Mouse (Mus musculus): ENCODE data around the gene Arl10.
A peak's percentile ranks its signal among the peaks of the same experiment; 100 is the strongest.
"Not testable (repeated sequence)": the region's sequence is repeated elsewhere in the genome, so short reads cannot be mapped to it uniquely, and the experiment has no call there.

The Arl10 gene

DNA sequence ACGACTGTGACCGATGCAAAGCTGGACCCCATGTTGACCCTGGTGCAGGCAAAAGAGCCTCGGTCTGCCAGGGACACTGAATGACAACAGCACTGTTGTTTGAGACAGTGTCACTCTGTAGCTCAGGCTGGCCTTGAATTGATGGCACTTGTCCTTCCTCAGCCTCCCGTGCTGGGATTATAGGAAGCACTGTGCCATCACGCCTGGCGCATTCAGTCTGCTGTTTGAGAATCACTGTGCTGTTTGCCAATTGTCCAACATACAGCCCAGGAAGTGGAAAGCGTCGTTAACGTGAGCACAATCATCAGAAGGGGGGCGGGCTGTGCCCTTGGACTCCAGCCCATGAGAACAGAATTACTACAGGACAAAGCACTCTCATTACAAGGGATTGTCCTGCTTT lies 7.3 kb downstream of the Arl10 start:
- DNase-seq (ENCODE audit: low read depth, low spot score), result no peak

DNA sequence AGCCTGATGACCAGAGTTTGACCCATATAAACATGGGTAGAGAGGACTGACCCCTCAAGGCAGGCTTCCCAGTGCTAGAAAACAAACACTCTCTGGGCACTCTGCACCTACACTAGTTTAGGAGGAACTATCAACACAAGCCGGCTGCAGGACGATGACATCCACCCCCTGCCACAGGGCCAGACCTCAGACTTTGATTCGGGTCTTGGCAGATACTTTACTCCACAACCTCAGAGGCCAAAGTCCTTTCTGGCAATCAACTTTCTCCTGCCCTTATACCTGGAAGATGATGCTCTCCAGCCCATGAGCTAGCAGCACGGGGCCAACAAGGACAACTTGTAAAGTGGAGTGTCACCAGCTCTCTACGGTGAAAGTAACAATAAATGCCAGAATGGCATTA lies 8.0 kb downstream of the Arl10 start:
- DNase-seq (ENCODE audit: low read depth, low spot score), result no peak

DNA sequence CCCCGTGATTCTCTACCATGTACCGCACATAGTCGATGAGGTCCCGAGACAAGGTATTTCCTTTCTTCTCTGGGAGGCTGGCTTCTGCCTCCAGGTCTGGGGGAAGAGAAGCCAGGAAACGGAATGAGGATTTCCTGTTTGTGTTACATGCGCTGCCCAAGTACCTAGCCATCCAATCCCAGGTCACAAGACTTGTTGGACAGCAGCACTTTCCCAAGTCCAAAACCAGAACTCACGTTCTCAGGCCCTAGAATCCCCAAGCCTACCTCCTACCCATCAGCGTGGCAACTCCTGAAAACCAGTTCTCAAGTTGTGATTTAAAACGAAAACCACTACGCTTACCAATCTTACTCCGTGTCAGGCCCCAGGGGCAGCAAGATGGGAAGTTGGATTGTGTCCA lies 11.0 kb downstream of the Arl10 start:
- DNase-seq (ENCODE audit: low read depth, low spot score), result no peak

DNA sequence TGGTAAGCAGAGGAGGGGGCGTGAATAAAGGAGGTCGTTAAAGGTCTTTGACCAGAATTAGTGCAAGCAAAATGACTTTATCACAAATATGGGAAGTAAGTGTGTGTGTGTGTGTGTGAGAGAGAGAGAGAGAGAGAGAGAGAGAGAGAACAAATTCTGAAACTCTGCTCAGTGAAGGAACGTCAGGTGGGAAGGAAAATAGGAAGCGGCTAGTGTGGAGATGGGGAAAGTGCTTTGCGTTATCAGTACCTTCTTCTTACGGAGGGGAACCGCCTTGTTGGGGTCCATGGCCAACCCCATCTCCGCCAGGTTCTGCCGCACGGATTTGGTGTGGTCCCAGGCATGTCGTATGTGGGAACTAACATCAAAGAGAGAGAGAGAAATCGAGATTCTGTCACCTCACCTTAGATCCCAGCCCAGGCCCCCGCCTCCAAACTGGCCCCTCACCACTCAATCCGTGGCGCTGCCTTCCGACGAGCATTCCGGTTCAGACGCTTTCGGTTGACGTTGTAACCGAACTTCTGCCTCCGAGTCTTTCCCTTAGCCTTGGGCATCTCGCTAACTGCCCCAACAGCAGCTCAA lies 14.7 kb downstream of the Arl10 start:
- DNase-seq (ENCODE audit: low read depth, low spot score), result no peak

DNA sequence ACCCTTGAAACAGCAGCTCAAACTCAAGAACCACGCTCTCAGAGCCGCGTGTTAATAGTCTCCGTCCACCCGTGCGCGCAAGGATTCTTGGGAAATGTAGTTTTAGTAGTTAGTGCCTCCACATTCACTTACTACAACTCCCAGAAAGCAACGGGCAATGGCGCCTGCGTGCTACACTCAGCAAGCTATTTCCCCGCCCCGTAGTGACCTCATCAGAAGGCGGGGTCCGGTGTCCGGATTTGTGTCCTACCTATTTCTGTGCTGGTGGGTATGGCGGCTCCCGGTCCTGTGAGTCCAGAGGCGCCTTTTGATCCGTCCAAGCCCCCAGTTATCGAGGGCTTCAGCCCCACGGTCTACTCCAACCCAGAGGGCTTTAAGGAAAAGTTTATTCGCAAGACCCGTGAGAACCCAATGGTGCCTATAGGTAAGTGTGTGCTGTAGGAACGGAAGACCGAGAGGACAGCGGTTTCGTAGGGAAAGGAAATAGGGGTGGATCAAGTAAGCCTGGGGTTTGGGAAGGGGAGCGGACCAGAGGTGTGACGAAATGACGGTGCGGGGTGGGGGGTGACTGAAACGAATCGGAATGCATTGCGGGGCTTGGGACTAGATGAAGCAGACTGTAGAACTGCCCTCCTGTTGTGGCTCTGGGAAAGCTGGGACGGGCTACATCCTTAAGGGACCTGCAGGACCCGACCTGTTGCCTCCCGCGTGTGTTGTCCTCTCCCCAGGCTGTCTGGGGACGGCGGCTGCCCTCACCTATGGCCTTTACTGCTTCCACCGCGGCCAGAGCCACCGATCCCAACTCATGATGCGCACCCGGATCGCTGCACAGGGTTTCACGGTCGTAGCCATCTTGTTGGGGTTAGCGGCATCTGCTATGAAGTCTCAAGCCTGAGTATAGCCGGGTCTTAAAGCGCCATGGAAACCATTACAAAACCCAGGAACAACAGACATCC lies 15.5 kb downstream of the Arl10 start, which contains the start of the genes Nop16 and Higd2a:
Nop16 (minus strand) TSS at position 95 of the 956 bp plus-strand sequence.
Higd2a (plus strand) TSS at position 212 of the 956 bp plus-strand sequence.
- peak; percentile 97 for DNase-seq (ENCODE audit: low read depth, low spot score)

DNA sequence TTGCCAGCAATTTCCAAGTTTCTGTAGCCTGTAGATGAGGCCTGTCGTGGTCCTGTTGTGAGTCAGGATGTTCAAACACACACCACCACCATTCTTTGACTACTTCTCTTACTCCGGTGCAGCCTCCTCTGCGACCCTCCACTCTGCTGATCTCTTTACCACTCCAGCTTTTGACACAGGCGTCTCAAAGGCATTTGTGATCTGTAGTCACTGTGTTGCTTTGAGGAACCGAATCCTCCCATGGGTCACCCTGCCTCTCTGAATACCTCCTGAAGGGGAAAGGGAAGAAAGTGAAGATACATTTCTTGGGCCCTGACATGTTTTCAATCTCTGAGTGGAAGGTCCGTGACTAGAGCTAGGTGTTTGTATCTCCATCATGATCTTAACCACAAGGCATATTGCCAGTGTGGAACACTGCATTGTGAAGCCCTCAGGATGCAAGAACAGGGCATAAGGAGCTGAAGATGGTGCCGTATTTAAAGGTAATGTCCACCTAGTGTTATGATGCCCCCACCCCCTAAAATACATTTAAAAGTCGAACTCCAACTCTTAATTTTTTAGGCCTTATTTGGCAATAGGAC lies 17.1 kb downstream of the Arl10 start:
- DNase-seq (ENCODE audit: low read depth, low spot score), result no peak

DNA sequence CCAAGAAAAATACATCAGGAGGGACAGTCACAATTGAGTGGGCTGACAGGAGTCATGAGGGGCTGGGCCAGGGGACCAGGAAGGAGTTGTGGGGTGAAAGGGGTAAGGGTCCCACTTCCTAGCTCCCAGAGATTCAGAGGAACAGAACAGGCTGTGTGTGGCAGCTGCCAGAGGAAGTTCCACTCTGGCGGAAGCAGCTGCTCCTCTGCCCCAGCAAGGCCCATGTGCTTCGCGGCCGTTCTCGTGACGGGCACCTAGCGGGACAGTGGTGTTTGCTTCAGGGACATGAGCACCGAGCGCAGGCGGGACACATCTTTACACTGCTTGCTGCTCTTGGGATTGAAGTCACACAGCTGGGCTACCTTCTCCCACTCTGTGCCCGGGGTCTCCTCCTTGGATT lies 18.8 kb downstream of the Arl10 start:
- DNase-seq (ENCODE audit: low read depth, low spot score), result no peak

DNA sequence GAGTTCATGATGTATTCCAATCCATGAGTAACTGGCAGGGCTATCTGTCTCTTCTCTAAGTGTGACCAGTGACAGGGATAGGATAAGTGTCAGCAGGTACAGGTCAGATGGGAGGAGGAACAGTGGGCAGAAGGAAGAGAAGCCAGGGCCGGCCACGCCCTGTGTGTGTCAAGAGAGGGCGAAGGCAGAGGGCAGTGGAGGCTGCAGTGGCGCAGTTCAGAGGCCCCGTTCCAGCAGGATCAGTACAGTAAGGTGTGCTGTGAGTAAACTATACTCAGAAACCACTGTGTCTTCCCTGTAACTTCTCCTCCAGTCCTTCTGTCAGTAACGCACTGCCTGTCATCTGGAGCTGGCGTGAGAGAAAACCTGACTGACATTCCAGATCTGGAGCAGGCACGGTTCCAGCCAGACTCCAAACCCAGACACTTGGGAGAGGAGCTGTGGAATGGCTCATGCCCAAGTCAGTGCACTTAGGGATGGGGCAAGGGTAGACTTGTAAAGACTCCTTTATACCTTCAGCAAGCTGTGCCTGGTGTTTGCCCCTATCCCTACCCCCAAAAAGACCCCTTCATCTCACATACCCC lies 21.4 kb downstream of the Arl10 start:
- DNase-seq (ENCODE audit: low read depth, low spot score), result no peak

DNA sequence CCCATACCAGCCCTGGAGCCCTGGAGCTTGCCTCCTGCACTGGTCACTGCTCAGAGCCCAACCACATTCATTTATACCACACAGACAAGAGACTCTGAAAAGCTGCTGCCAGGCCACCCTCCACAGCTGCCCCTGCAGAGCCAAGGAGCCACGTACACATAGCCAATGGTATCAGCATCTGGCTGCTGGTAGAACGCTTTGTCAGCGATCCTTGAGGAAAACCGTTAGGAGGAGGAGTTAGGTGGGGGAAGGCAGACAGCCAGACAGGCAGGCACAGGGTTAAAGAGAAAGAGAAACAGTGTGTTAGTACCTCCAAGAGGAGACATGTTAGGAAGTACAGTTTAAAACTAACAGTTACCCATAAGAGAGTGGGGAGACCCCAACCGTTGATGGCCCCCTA lies 22.1 kb downstream of the Arl10 start:
- DNase-seq (ENCODE audit: low read depth, low spot score), result no peak

DNA sequence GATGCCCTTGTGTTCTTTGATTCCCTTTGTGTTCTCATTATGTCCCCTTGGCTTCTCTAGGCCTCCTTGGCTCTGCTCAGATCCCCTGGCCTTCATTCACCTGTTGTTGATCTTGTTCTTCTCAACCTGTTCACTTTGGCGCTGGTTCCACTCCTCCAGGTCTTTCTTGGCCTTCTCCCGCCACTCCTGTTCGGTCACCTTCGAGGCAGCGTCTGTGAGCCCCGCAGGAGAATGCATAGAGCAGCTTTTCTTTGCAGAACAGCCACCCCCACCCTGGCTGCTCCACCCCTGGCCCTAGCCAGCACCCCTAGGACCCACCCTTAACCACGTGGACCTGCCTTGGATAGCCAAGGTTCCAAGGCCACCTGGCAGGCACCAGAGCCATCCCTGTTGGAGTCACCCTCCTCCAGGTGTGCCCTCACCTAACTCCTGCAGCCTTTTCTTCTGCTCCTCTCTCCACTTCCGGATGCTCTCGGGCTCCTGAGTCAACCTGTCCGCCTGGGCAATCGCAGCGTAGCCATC lies 23.9 kb downstream of the Arl10 start:
- DNase-seq (ENCODE audit: low read depth, low spot score), result no peak

DNA sequence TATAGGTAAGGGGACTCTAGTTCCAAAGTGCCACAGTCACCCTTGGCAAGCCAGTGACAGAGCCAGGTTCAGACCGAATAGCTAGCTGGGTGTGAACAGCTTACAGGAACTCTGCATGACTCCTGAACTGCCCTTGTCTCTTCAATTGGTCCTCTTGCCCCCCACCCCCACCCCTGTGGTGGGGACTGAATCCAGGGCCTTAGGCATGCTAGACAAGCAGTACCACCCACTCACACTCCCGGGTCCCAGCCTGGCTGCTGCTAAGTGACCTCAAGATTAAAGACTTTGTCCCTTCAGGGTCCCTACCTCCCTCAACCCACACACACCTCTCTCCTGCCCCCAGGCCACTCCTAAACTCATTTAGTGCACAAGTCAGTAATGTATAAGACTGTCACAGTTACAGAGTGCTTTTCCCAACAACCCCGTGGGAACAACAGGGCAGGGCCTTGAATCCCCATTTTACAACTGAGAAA lies 27.9 kb downstream of the Arl10 start:
- DNase-seq (ENCODE audit: low read depth, low spot score), result no peak

DNA sequence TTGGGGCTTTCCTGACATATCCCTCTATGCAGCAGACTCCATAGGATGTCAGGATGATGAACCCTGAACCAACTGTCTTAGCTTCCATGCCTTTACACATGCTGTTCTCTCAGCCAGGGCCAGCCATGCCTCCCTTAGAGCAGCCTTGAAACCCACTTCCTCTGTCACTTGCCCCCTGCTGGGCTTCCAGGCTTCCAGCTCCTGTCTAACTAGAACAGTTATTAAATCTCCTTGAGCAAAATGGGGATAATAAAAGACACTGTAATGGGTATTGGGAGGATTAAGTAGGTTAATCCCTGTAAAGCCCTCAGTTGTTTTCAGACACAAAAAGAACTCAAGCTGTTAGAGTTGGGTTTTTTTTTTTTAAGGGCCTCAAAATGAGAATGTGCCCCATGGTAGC lies 28.7 kb downstream of the Arl10 start:
- no peak for DNase-seq (ENCODE audit: low read depth, low spot score)

DNA sequence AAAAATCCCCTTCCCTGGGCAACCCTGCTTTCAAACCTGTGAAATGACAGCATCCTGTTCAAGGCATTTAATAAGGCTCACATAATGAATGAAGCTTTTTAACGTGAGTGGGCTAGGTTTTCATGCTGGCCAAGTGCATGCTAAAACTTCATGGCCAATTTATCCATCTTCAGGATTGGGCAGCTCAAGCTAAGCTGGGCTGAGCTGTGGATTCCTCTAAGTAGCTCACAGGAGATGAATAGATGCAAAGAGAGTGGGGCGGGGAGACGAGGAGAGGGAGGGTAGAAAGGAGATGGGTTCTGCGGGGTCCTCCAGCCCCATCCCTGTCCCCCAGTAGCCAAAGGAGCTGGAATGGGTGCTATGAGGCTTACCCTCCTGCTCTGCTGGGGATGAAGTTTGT lies 29.4 kb downstream of the Arl10 start:
- no peak for DNase-seq (ENCODE audit: low read depth, low spot score)

DNA sequence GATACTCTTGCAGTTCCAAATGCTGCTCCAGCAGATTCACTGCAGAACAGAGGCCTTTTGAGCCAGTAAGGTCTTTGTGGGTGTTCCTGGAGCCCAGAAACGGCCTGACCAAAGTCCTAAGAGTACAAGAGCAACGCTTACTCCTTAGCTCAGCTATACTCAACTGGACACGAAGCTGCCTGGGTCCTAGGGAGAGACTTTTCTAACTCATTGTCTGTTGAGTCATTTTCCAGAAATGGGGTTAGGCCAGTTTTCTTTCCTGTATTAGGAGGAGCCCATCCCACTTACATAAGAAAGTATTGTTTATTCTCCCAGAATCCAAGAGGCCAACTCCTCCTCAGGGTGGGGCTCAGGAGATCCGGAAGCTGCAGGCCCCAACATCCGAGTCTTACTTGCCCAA lies 30.6 kb downstream of the Arl10 start:
- DNase-seq (ENCODE audit: low read depth, low spot score), result no peak

DNA sequence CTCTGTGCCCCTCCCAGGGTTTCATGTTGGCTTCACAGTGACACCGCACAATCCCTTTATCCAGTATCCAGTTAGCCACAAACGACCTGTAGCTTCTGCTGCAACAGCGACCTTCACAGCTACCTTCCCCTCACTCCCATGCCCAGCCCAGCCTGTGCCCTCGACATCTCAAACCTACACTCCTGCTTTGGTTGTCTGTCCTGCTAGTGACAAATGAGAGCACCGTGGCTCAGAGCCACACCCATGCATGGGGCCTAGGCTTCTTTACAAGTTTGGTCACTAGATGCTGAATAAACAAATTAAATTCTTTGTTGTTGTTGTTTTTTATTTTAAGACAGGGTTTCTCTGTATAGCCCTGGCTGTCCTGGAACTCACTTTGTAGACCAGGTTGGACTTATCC lies 32.4 kb downstream of the Arl10 start:
- no peak for DNase-seq (ENCODE audit: low read depth, low spot score)

DNA sequence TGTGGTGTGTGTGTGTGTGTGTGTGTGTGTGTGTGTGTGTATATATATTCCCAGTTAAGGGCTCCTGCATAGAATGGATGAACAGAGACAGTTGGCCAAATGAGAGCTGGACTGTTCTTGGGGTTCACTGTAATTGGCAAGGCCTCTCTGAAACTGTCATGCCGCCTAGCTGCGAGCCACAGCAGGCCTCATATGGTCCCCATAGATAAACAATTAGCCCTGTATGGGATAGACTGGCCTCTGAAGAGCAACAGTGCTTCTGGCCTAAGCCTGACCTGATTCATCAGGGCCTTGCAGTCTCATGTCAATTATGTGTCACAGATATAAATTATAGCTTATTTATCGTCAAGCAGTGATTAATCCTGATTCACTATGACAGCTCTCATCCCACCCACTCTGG lies 33.2 kb downstream of the Arl10 start:
- no peak for DNase-seq (ENCODE audit: low read depth, low spot score)

DNA sequence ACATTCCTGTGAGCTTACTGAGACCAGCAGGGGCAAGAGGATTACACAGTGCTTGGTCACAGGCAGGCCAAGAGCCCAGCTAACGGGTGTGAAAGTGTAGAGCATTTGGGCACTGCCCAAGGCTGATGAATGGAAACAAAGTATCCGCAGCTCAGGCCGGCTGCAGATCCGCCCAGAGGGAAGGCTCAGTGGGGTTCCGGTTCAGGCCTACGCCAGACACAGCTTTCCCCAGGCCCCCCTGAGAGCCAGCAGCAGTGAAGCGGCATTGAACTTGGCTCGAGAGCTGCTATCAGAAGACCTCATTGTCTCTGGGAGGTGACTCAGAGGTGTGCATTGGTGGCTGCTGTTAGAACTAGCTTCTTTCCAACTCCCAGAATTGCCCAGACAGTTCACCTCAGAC lies 33.9 kb downstream of the Arl10 start:
- no peak for DNase-seq (ENCODE audit: low read depth, low spot score)

DNA sequence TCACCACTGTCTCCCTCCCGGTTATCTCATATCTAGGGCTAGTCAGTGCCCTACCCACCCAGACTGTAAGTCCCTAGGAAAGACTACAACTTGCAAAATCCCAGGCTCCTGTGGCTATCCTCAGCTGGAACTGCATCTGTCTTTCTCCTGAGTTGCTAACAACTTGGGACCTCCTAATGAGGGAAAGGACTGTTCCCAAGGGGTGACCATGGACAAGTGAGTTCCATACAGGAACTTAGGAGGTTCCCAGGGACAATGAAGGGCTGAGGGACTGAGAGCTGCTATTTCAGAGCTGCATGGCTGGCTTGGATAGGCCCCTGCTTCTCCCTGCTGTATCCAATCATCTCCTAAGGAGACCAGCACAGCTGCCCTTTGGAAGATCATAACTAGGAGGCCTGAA lies 34.5 kb downstream of the Arl10 start:
- no peak for DNase-seq (ENCODE audit: low read depth, low spot score)

DNA sequence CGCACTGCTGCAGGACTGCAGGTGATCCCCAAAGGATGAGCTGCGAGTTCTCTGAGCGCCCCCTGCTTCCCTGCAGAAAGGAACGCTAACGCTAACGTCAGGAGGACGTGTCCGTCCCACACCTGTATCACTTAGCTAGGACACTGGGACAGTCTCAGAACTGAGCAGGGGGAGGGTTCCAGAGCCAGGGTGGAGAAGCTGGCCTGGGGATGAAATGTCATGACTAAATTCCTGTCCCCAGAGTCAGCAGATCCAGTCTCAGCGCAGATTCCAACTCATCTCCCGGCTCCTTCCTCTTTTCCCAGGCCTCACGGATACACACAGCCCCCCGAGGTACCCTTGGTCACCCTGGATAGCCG lies 35.8 kb downstream of the Arl10 start:
- no peak for DNase-seq (ENCODE audit: low read depth, low spot score)

DNA sequence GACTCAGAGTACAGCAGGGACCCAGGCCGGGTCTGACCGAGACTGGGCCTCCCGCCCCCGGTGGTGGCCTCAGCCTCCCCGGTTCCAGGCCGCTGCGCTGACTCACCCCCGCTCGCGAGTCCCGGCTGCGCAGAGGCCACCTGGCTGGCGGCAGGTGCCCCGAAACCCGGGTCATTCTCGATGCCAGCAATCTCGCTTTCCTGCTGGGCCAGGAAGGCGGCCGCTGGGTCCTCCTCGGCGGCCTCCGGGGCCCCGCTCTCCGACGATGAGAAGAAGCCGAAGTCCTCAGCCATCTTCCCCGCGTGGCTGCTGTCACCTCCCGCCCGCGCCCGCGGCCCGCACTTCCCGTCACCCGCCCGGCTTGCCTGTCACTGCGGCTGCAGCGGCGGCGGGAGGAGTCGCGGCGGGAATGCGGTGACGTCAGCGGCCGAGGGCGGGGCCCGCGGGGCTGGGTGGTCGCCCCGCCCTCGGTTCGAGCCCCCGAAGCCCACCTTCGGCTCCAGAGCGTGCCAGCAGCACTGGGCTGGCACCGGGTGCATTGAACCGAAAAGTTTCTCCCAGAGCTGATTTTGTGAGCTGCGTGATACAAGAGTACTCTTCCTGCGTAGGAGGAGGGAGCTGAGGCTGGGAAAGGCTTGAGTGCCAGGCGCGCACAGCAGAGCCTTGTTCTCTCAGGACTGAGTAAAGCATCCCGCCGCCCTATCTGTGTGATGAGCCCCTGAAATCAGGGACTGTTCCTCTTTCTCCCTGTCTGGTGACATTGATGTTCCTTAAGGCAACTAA lies 36.3 kb downstream of the Arl10 start, which contains the start of gene Cltb:
Cltb (minus strand) TSS at position 373 of the 783 bp plus-strand sequence.
- peak; percentile 58 for DNase-seq (ENCODE audit: low read depth, low spot score)

DNA sequence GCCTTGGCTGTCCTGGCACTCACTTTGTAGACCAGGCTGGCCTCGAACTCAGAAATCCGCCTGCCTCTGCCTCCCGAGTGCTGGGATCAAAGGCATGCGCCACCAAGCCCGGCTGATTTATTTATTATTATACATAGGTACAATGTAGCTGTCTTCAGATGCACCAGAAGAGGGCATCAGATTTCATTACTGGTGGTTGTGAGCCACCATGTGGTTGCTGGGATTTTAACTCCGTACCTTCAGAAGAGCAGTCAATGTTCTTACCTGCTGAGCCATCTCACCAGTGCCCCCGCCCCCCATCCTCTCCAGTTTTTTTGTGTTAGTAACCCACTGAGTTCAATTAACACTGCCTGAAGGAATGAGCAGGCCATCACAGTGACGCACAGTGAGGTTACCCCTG lies 38.3 kb downstream of the Arl10 start:
- DNase-seq (ENCODE audit: low read depth, low spot score), result not testable (repeated sequence)

All from embryo, embryonic 11.5 days (tissue).